Mouse (Mus musculus) CH12.LX (cell line): ENCODE measurements around the gene Ephb4.

Experiments used
- CTCF ChIP-seq, 2 experiments: IDR thresholded peaks in 1 of 2; conservative IDR thresholded peaks in 1 of 2; 2 replicates each; pipeline ENCODE4 v1.5.1; 2011 to 2012; ENCODE audit warnings: low read depth in 2 of 2, low read length in 2 of 2, improper control_type of control experiment in 1 of 2, inconsistent platforms in 1 of 2, mild to moderate bottlenecking in 1 of 2, moderate library complexity in 1 of 2
- E2F4 ChIP-seq: IDR thresholded peaks from 2 replicates; pipeline ENCODE4 v1.6.1; 2011; ENCODE audit warnings: low read depth, low read length, improper control_type of control experiment; ENCODE audit not compliant: insufficient replicate concordance
- ETS1 ChIP-seq: conservative IDR thresholded peaks from 2 replicates; pipeline ENCODE4 v1.6.1; 2012; ENCODE audit warnings: low read depth, mild to moderate bottlenecking, inconsistent platforms, low read length, improper control_type of control experiment, moderate library complexity
- GABPA ChIP-seq: IDR thresholded peaks from 2 replicates; pipeline ENCODE4 v1.6.1; 2012; ENCODE audit warnings: low read depth, low read length, improper control_type of control experiment, inconsistent platforms; ENCODE audit not compliant: insufficient replicate concordance
- IRF4 ChIP-seq: IDR thresholded peaks from 2 replicates; pipeline ENCODE4 v1.6.1; 2014; ENCODE audit warnings: low read depth, mild to moderate bottlenecking, inconsistent platforms, low read length, improper control_type of control experiment
- KAT2A ChIP-seq: IDR thresholded peaks from 2 replicates; pipeline ENCODE4 v1.6.1; 2012; ENCODE audit warnings: low read length, improper control_type of control experiment, inconsistent platforms; ENCODE audit not compliant: insufficient replicate concordance
- MAZ ChIP-seq: IDR thresholded peaks from 2 replicates; pipeline ENCODE4 v1.6.1; 2012; ENCODE audit warnings: low read depth, mild to moderate bottlenecking, inconsistent platforms, low read length, improper control_type of control experiment, moderate library complexity
- MXI1 ChIP-seq: IDR thresholded peaks from 2 replicates; pipeline ENCODE4 v1.6.1; 2011; ENCODE audit warnings: mild to moderate bottlenecking, low read depth, low read length, improper control_type of control experiment
- PAX5 ChIP-seq: IDR thresholded peaks from 2 replicates; pipeline ENCODE4 v1.6.1; 2012; ENCODE audit warnings: low read length, inconsistent platforms, mixed read lengths
- POLR2A ChIP-seq: IDR thresholded peaks from 2 replicates; pipeline ENCODE4 v1.6.1; 2011; ENCODE audit warnings: low read depth, mild to moderate bottlenecking, improper control_type of control experiment, low read length
- RAD21 ChIP-seq: IDR thresholded peaks from 2 replicates; pipeline ENCODE4 v1.6.1; 2011; ENCODE audit warnings: low read depth, mild to moderate bottlenecking, low read length, improper control_type of control experiment, moderate library complexity
- TBP ChIP-seq: conservative IDR thresholded peaks from 2 replicates; pipeline ENCODE4 v1.6.1; 2011; ENCODE audit warnings: low read depth, low read length, improper control_type of control experiment

- TF ChIP-seq MXI1 (no peak), IRF4 (no peak), RAD21 (no peak), ETS1 (no peak), CTCF (conservative IDR thresholded peaks at IDR 0.05 in 1 of 2, IDR thresholded peaks at IDR 0.05 in 1 of 2; ENCODE audit: low read depth in 2 of 2, low read length in 2 of 2) (0 out of 4 replicates have a peak, but pooled peaks of 1 of the 2 experiments have one; percentile 14), POLR2A (no peak), KAT2A (no peak), E2F4 (no peak), TBP (no peak), MAZ (no peak), GABPA (no peak), PAX5 (no peak)
These were observed 26.3 kb downstream of the Ephb4 start for GRCm38 (mm10) chr5:137376198-137376597.
